Comparison of ENCODE assay signal across 14 mouse cellular contexts in the genomic region with DNA sequence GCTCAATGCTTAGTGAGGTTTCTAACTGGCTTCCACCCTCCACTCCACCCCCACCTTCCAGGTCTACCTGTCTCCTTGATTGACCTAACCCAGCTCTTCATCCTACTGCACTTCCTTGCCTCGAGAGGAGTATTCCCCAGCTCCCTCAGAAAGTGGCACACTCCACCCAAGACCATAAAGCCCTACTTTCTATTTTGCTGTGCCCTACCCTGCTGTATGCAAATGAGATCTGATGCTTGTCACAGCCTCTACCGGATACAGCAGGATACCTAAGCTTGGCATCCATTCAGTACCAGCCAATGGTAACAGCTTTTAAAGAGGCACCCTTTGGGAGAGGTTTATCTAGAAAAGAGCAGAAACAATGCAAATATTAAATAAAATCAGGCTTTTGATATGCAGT.
"Had no signal": no experiment of that assay in that cellular context is flagged by ENCODE, and none has a peak within 500 bp of the region (broad histone marks: within the 10 kb centered on the region; RNA-seq: fewer than 3 reads in every experiment).

No protein-coding gene starts in this region.

- H3K9ac ChIP-seq: liver, embryonic 14.5 days; lung, embryonic 14.5 days; midbrain, embryonic 12.5 days; neural tube, embryonic 12.5 days had no signal

- H3K27me3 ChIP-seq: midbrain, embryonic 12.5 days; neural tube, embryonic 12.5 days had no signal

- H3K4me2 ChIP-seq: lung, embryonic 14.5 days; midbrain, embryonic 12.5 days; neural tube, embryonic 12.5 days had no signal

- DNase-seq: lung, adult 18-20 months; lung, embryonic 14.5 days; lung, postnatal 10 days; lung, postnatal 4 days; midbrain, embryonic 14.5 days; right cerebral cortex, postnatal 14 days; spleen, adult 18-20 months; thymus, adult 18-20 months; thymus, postnatal 14 days; thymus, postnatal 36 days had no signal

- H3K4me3 ChIP-seq: midbrain, embryonic 10.5 days; midbrain, embryonic 12.5 days; neural tube, embryonic 12.5 days had no signal

- H3K4me1 ChIP-seq: neural tube, embryonic 12.5 days had no signal

- H3K27ac ChIP-seq: liver, embryonic 14.5 days; midbrain, embryonic 10.5 days; midbrain, embryonic 12.5 days; neural tube, embryonic 12.5 days had no signal

- H3K36me3 ChIP-seq: midbrain, embryonic 10.5 days; midbrain, embryonic 12.5 days; neural tube, embryonic 12.5 days had no signal

- H3K9me3 ChIP-seq: midbrain, embryonic 10.5 days; midbrain, embryonic 12.5 days; neural tube, embryonic 12.5 days had no signal
